Mouse (Mus musculus) MEL (cell line): ENCODE measurements at regions not wholly inside any gene's neighbourhood (a gene's known extent, or its start where the extent isn't known, plus 50 kb on each side); places are given as distances from the start of the nearest gene placed in this dataset.

Experiments
- BHLHE40 ChIP-seq: IDR thresholded peaks from 2 replicates; pipeline ENCODE4 v1.6.1; 2012; ENCODE audit warnings: low read depth, mild to moderate bottlenecking, inconsistent platforms, low read length, improper control_type of control experiment, borderline replicate concordance
- RAD21 ChIP-seq: IDR thresholded peaks from 2 replicates; pipeline ENCODE4 v1.6.1; 2011; ENCODE audit warnings: mild to moderate bottlenecking, low read depth, low read length, improper control_type of control experiment

- TF ChIP-seq BHLHE40 = no peak
- TF ChIP-seq RAD21 = no peak
Observed at GRCm38 (mm10) chr9:61673575-61674203, 240.7 kb downstream of the Rplp1 start.
